Mouse (Mus musculus): ENCODE results near the gene Pou2f2.

DNA sequence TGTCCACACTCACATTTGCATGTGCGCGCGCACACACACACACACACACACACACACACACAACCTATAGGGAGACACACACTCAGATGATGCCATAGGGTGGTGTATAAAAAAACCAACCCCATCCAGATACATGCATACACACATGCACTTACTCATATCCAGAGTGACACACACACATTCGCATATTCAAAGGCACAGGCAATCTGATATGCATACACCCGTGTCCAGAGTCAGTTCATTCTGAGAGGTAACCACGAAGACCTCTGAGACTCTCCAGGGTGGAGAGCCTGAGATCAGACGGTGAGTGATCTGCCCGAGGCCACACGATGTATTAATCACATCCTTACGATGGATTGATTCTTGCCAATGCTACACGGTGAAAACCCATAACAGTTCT, 49.0 kb downstream of the Pou2f2 start:
- no peak for TF ChIP-seq CTCF (IDR thresholded peaks at IDR 0.05; ENCODE audit: borderline replicate concordance, insufficient read depth, low read length)
- no peak for TF ChIP-seq POLR2A (IDR thresholded peaks at IDR 0.05; ENCODE audit: low read depth, low read length)
